Mouse (Mus musculus): ENCODE results near the gene Trappc3. TPM values are rescaled to one million over a fixed set of nuclear protein-coding genes. Genes with fewer than 3 reads are reported as not detected.

Gene Trappc3
- polyA plus RNA-seq, 1 experiment, result 51.1 TPM

GRCm38 (mm10) chr4:126246202-126246889 lies 15.8 kb upstream of the Trappc3 start:
- TF ChIP-seq CTCF (IDR thresholded peaks at IDR 0.05; ENCODE audit: insufficient read depth, low read length) (no peak), POLR2A (IDR thresholded peaks at IDR 0.05; ENCODE audit: borderline replicate concordance, extremely low read depth, low read depth, low read length) (no peak)
- Histone ChIP-seq H3K4me1 (ENCODE audit: control insufficient read depth, insufficient read depth, low read length) (peaks cover 22% of the 10 kb centered on the region), H3K4me3 (replicated peaks; ENCODE audit: extremely low read depth, low read depth, low read length) (no peak overlapping the region)
- no peak for DNase-seq
- 63% methylated on average over 13 of the region's 13 CpGs for WGBS

GRCm38 (mm10) chr4:126248261-126248868 lies 13.8 kb upstream of the Trappc3 start:
- no peak overlapping the region for H3K4me3 ChIP-seq (replicated peaks; ENCODE audit: extremely low read depth, low read depth, low read length)
- WGBS, result 35% methylated on average over 11 of the region's 11 CpGs
- peaks cover 30% of the 10 kb centered on the region for H3K4me1 ChIP-seq (ENCODE audit: control insufficient read depth, insufficient read depth, low read length)
- no peak for DNase-seq
- TF ChIP-seq POLR2A (IDR thresholded peaks at IDR 0.05; ENCODE audit: borderline replicate concordance, extremely low read depth, low read depth, low read length) (no peak), CTCF (IDR thresholded peaks at IDR 0.05; ENCODE audit: insufficient read depth, low read length) (no peak)

- no peak overlapping the region for H3K4me3 ChIP-seq (replicated peaks; ENCODE audit: extremely low read depth, low read depth, low read length)
- TF ChIP-seq CTCF (IDR thresholded peaks at IDR 0.05; ENCODE audit: insufficient read depth, low read length) (no peak), POLR2A (IDR thresholded peaks at IDR 0.05; ENCODE audit: borderline replicate concordance, extremely low read depth, low read depth, low read length) (no peak)
- H3K4me1 ChIP-seq (ENCODE audit: control insufficient read depth, insufficient read depth, low read length), result peaks cover 38% of the 10 kb centered on the region
- DNase-seq, result no peak
- WGBS, result 48% methylated on average over 4 of the region's 4 CpGs
Measured at GRCm38 (mm10) chr4:126250659-126251058, 11.5 kb upstream of the Trappc3 start.

- WGBS, result 38% methylated on average over 11 of the region's 11 CpGs
- DNase-seq, result no peak
Measured at GRCm38 (mm10) chr4:126251655-126252254, 10.4 kb upstream of the Trappc3 start.

DNA sequence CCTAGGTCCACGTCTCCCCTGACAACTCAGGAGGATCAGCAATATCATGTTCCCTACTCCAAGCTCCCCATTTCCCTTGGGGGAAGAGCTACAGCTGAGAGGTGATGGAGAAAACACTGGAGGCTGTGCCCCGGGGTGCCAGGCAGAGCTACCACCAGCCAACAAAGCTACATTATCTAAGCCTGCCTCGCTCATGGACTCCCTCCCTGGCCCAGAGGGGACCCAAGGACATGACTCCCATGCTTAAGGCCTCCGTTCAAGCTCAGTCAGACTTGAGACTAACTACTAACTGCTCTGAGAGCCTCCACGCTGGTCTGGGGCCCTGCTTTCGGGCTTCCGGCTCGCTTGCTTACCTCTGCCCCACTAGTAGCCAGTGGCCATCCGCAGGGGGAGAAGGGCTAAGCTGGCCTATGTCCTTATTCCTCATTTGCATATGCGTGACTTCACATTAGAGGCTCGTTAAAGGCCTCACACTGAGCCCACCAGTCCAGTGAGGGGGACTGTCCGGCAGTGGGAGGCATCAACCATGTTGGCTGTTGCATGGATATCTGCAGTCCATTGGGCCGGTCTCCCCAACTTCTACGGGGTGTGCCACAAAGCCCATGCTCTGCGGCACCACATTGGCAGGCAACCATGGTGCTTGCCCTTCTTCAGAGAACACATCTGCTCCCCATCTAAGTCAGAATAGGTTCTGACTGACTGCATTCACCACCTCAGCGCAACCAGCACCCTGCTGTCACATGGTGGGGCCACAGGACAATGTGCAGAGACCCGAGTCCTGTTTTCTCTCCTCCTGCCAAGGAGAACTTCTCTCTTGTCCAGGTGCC lies 9.5 kb upstream of the Trappc3 start:
- Histone ChIP-seq H3K4me1 (ENCODE audit: control insufficient read depth, insufficient read depth, low read length) (peaks cover 39% of the 10 kb centered on the region), H3K4me3 (replicated peaks; ENCODE audit: extremely low read depth, low read depth, low read length) (no peak overlapping the region)
- DNase-seq, result no peak
- TF ChIP-seq POLR2A (IDR thresholded peaks at IDR 0.05; ENCODE audit: borderline replicate concordance, extremely low read depth, low read depth, low read length) (no peak), CTCF (IDR thresholded peaks at IDR 0.05; ENCODE audit: insufficient read depth, low read length) (no peak)
- WGBS, result 71% methylated on average over 17 of the region's 17 CpGs

More at GRCm38 (mm10) chr4:126251655-126252254, 10.4 kb upstream of the Trappc3 start:
- TF ChIP-seq CTCF (IDR thresholded peaks at IDR 0.05; ENCODE audit: insufficient read depth, low read length), result no peak
- peak; percentile 46; the same call in 1 of the 2 replicates for TF ChIP-seq POLR2A (IDR thresholded peaks at IDR 0.05; ENCODE audit: borderline replicate concordance, extremely low read depth, low read depth, low read length)
- Histone ChIP-seq H3K4me3 (replicated peaks; ENCODE audit: extremely low read depth, low read depth, low read length) (peak overlapping the region; percentile 45), H3K4me1 (ENCODE audit: control insufficient read depth, insufficient read depth, low read length) (peaks cover 35% of the 10 kb centered on the region)

DNA sequence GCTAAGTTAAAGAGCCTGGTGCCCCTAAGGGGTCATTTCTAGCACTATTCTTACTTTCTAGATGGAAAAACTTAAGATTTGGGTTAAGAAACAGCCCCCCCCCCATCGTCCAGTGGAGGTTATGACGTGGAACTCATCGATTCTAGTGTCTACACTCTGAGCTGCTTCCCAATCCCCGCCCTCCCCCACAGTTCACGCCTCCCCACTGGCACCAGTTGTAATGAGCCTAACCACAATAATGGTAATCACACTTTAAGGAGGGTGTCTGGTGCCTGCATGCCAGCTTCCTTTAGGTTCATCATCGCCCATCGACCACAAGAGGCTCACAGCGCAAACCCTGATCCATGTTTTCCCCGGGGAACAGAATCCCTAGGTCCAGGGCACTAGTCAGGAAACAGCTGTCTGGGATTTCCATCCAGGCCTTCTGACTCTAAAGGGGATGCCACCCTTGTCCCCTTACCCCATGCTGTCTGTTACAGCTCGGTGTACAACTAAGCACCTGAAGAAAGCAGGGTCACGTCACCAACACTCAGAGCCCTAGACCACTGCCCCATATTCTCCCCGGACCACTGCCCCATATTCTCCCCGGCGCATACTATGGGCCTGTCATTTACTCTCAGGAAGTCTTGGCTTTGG lies 8.4 kb upstream of the Trappc3 start:
- WGBS, result 42% methylated on average over 14 of the region's 14 CpGs
- no peak for DNase-seq
- TF ChIP-seq CTCF (IDR thresholded peaks at IDR 0.05; ENCODE audit: insufficient read depth, low read length), result no peak
- no peak for TF ChIP-seq POLR2A (IDR thresholded peaks at IDR 0.05; ENCODE audit: borderline replicate concordance, extremely low read depth, low read depth, low read length)
- Histone ChIP-seq H3K4me3 (replicated peaks; ENCODE audit: extremely low read depth, low read depth, low read length) (peak overlapping the region; percentile 12), H3K4me1 (ENCODE audit: control insufficient read depth, insufficient read depth, low read length) (peaks cover 38% of the 10 kb centered on the region)

DNA sequence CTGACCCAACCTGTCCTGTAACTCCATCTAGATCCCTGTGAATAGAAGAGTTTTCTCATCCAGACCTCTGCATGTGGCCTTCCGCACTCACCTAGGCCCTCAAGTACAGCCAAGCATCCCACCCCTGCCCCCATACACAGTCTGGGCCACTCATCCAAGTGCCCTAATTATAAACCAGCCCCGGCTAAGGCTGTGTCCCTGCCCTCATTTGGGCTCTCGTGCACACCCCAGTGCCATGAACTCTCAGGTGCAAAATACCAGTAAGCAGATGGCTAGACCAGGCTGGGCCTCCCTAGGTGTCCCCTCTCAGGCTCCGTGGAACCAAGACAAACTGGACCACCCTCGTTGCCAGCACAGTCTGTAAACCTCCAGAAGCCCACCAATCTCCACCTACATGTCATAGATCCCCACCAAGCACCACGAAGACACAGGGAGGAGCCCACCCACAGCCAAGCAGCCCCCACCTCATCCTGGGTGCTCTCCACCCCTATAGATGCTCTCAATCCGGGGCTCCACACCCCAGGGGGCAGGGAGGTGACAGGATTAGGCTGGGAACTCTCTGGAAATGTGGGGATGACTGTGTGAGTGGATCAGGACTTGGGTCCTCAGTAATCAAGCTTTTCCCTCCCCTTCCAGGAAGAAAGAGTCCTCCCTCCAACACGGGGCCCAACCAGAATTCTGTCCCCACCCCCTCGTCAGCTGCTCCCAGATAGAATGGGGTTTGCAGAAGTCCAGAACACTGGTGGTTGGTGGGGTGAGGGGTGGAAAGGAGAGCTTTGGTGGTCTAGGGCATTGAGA lies 7.6 kb upstream of the Trappc3 start:
- peaks cover 43% of the 10 kb centered on the region for H3K4me1 ChIP-seq (ENCODE audit: control insufficient read depth, insufficient read depth, low read length)
- peak overlapping the region; percentile 86 for H3K4me3 ChIP-seq (replicated peaks; ENCODE audit: extremely low read depth, low read depth, low read length)
- DNase-seq, result peak; percentile 54
- 16% methylated on average over 9 of the region's 9 CpGs for WGBS
- no peak for TF ChIP-seq POLR2A (IDR thresholded peaks at IDR 0.05; ENCODE audit: borderline replicate concordance, extremely low read depth, low read depth, low read length)
- no peak for TF ChIP-seq CTCF (IDR thresholded peaks at IDR 0.05; ENCODE audit: insufficient read depth, low read length)

Measured in lung, adult 2 months (tissue).